Mouse (Mus musculus) heart, postnatal 0 days (tissue): Measurements from ENCODE around the gene Asic2.

Experiments
- CTCF ChIP-seq: IDR thresholded peaks from 2 replicates; pipeline ENCODE4 v1.5.1; 2016; ENCODE audit warnings: antibody characterized with exemption, control low read depth, low read depth
- EP300 ChIP-seq: IDR thresholded peaks from 2 replicates; pipeline ENCODE4 v1.6.1; 2016; ENCODE audit warnings: antibody characterized with exemption, low read depth

DNA sequence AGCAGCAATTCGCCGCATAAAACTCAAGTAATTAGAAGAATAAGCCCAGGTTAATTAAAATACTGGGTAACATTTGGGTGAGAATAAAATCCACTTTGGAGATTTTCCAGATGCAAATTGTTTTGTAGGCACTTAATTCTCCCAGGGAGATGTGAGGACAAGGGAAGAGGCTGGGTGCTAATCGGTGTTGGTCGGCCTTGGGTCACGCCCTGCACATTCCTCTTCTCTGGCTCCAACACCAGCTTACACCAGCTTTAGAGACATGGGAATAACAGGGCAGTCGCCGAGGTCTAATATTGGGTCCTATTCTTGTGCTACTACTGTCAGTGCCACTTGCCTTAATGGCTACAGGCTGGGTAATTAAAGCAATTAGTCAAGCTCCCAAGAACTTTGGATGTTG, 783.5 kb downstream of the Asic2 start:
- TF ChIP-seq CTCF (no peak), EP300 (no peak)
